30 mouse cellular contexts compared by ENCODE assay signal in genomic region chr12:102289568-102289967, GRCm38 (mm10).
"Had no signal": no experiment of that assay in that cellular context is flagged by ENCODE, and none has a peak within 500 bp of the region (broad histone marks: within the 10 kb centered on the region; RNA-seq: fewer than 3 reads in every experiment).

No protein-coding gene starts in this region.

- H3K9ac ChIP-seq: limb, embryonic 12.5 days; limb, embryonic 13.5 days; limb, embryonic 15.5 days; liver, embryonic 12.5 days; liver, embryonic 13.5 days; liver, embryonic 14.5 days; liver, embryonic 15.5 days; liver, postnatal 0 days; lung, embryonic 14.5 days; lung, embryonic 15.5 days; midbrain, embryonic 12.5 days; midbrain, embryonic 13.5 days; midbrain, embryonic 15.5 days had no signal

- H3K4me1 ChIP-seq: midbrain, embryonic 10.5 days; midbrain, embryonic 13.5 days; midbrain, embryonic 15.5 days had no signal

- H3K27me3 ChIP-seq: limb, embryonic 15.5 days; liver, embryonic 12.5 days; lung, embryonic 15.5 days had no signal

- H3K36me3 ChIP-seq: limb, embryonic 10.5 days; limb, embryonic 12.5 days; liver, embryonic 15.5 days; lung, embryonic 15.5 days; midbrain, embryonic 10.5 days; midbrain, embryonic 12.5 days; midbrain, embryonic 13.5 days; midbrain, embryonic 15.5 days had no signal

- H3K4me2 ChIP-seq: limb, embryonic 12.5 days; limb, embryonic 13.5 days; limb, embryonic 15.5 days; liver, embryonic 11.5 days; liver, embryonic 12.5 days; liver, embryonic 13.5 days; liver, embryonic 15.5 days; lung, embryonic 14.5 days; lung, embryonic 15.5 days; midbrain, embryonic 11.5 days; midbrain, embryonic 12.5 days; midbrain, embryonic 13.5 days; midbrain, embryonic 15.5 days had no signal

- H3K4me3 ChIP-seq: left cerebral cortex, adult 2 months; limb, embryonic 10.5 days; limb, embryonic 12.5 days; limb, embryonic 13.5 days; limb, embryonic 15.5 days; liver, embryonic 12.5 days; liver, embryonic 13.5 days; liver, embryonic 15.5 days; lung, embryonic 15.5 days; midbrain, embryonic 10.5 days; midbrain, embryonic 12.5 days; midbrain, embryonic 13.5 days; midbrain, embryonic 15.5 days had no signal

- DNase-seq: left cerebral cortex, postnatal 4 days; liver; liver, embryonic 13.5 days; liver, postnatal 0 days; lung, adult 18-20 months; lung, adult 2 months; lung, embryonic 14.5 days; lung, postnatal 10 days; lung, postnatal 14 days; lung, postnatal 36 days; lung, postnatal 4 days; midbrain, embryonic 14.5 days had no signal

- H3K27ac ChIP-seq: left cerebral cortex, adult 2 months; limb, embryonic 10.5 days; limb, embryonic 12.5 days; limb, embryonic 13.5 days; limb, embryonic 15.5 days; liver, embryonic 12.5 days; liver, embryonic 13.5 days; liver, embryonic 14.5 days; liver, embryonic 15.5 days; lung, embryonic 15.5 days; macrophage; midbrain, embryonic 10.5 days; midbrain, embryonic 12.5 days; midbrain, embryonic 13.5 days; midbrain, embryonic 15.5 days had no signal

- H3K9me3 ChIP-seq: limb, embryonic 10.5 days; limb, embryonic 12.5 days; limb, embryonic 13.5 days; limb, embryonic 15.5 days; liver, embryonic 12.5 days; liver, embryonic 13.5 days; liver, embryonic 15.5 days; lung, embryonic 15.5 days; midbrain, embryonic 10.5 days; midbrain, embryonic 12.5 days; midbrain, embryonic 13.5 days; midbrain, embryonic 15.5 days had no signal

- ATAC-seq: liver, embryonic 12.5 days; liver, postnatal 0 days; lung, postnatal 0 days; midbrain, embryonic 13.5 days; midbrain, embryonic 15.5 days; midbrain, embryonic 16.5 days had no signal
